Mouse (Mus musculus) urinary bladder, postnatal 36 days (tissue): ENCODE measurements around the gene Apof.
"Not testable (repeated sequence)": the region's sequence is repeated elsewhere in the genome, so short reads cannot be mapped to it uniquely, and the experiment has no call there.

Source experiments
- DNase-seq, 2 experiments: peaks; one replicate each; pipeline ENCODE4 v3.0.0; 2022; ENCODE audit warnings: low spot score in 2 of 2, mixed read lengths in 1 of 2

Apof gene

GRCm38 (mm10) chr10:128258953-128259352 lies 9.5 kb upstream of the Apof start:
- DNase-seq, result no peak

- no peak for DNase-seq
Measured at GRCm38 (mm10) chr10:128259946-128260345, 8.5 kb upstream of the Apof start.

GRCm38 (mm10) chr10:128260376-128260775 lies 8.1 kb upstream of the Apof start:
- DNase-seq, result not testable (repeated sequence)

- DNase-seq, result no peak
Measured at GRCm38 (mm10) chr10:128262300-128262699, 6.2 kb upstream of the Apof start.

- DNase-seq, result no peak
Measured at GRCm38 (mm10) chr10:128263393-128264310, 4.8 kb upstream of the Apof start.

GRCm38 (mm10) chr10:128269206-128269910 lies 887 bp downstream of the Apof start:
- no peak for DNase-seq

- peak; percentile 95 to 98 for DNase-seq
Measured at GRCm38 (mm10) chr10:128270287-128270841, 1.9 kb downstream of the Apof start, which contains the start of gene Stat2. Gene Stat2, plus strand, starts transcription at chr10:128270559.

GRCm38 (mm10) chr10:128270866-128271265 lies 2.4 kb downstream of the Apof start:
- no peak for DNase-seq

- DNase-seq, result no peak
Measured at GRCm38 (mm10) chr10:128271883-128272282, 3.4 kb downstream of the Apof start.

- DNase-seq, result not testable (repeated sequence)
Measured at GRCm38 (mm10) chr10:128272819-128273439, 4.5 kb downstream of the Apof start.

- not testable (repeated sequence) for DNase-seq
Measured at GRCm38 (mm10) chr10:128275374-128275773, 6.9 kb downstream of the Apof start.

- DNase-seq, result no peak
Measured at GRCm38 (mm10) chr10:128278158-128278557, 9.7 kb downstream of the Apof start.

GRCm38 (mm10) chr10:128280943-128281342 lies 12.5 kb downstream of the Apof start:
- no peak for DNase-seq

GRCm38 (mm10) chr10:128281682-128282081 lies 13.2 kb downstream of the Apof start:
- no peak for DNase-seq

- DNase-seq, result no peak
Measured at GRCm38 (mm10) chr10:128282886-128283450, 14.5 kb downstream of the Apof start.

- DNase-seq, result peak in 1 of 2 experiments; percentile 56
Measured at GRCm38 (mm10) chr10:128283604-128284579, 15.4 kb downstream of the Apof start.

GRCm38 (mm10) chr10:128290594-128290993 lies 22.1 kb downstream of the Apof start:
- DNase-seq, result peak in 1 of 2 experiments; percentile 35

GRCm38 (mm10) chr10:128296370-128297090 lies 28.1 kb downstream of the Apof start:
- DNase-seq, result no peak

GRCm38 (mm10) chr10:128297221-128297620 lies 28.8 kb downstream of the Apof start:
- DNase-seq, result no peak

- no peak for DNase-seq
Measured at GRCm38 (mm10) chr10:128297622-128298021, 29.2 kb downstream of the Apof start.
